Mouse (Mus musculus) 3T3-L1 (cell line): Measurements from ENCODE around the gene Hnrnpdl.

ENCODE experiments used
- DNase-seq: peaks from one replicate; pipeline ENCODE4 v3.0.0-alpha.2; 2015; ENCODE audit warnings: low read depth, low spot score

Gene Hnrnpdl

GRCm38 (mm10) chr5:100005896-100006295 lies 33.6 kb downstream of the Hnrnpdl start:
- no peak for DNase-seq

DNA sequence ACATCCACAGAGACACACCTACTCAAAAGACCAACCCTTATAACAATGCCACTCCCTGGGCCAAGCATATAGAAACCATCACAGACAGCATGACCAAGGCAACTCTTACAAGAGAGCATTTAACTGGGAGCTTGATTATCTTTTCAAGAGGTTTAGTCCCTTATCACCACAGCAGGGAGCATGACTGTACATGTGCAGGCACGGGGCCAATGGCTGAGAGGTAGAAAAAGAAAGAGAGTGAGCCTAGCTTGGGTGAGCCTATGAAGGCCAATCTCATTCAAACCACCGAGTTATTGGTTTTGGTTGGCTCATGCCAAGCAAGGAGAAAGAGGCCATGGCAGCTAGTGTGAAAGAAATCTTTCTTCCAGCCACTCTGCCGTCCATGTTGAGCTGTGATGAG lies 34.0 kb downstream of the Hnrnpdl start:
- DNase-seq, result no peak

GRCm38 (mm10) chr5:100003895-100004294 lies 35.6 kb downstream of the Hnrnpdl start:
- DNase-seq, result no peak

DNA sequence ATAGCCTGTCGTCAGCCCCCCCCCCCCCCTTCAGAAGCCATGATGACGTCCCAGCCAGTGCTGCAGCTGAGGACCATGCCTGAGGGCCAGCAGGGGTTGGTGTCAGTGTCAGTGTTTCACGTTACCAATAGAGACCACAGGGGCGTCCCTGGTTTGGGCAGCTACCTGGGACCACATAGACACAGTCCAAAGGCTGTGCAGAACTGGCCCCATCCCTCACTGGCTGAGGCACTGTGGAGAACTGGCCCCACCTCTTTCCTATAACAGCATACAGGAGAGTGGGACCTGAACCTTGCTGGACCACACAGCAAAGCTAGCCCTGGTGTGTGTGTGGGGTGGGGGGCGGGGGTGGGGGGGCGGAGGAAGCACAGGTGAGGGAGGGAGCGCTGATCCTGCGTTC lies 39.0 kb downstream of the Hnrnpdl start:
- DNase-seq, result no peak

GRCm38 (mm10) chr5:100000048-100000447 lies 39.4 kb downstream of the Hnrnpdl start:
- DNase-seq, result no peak

- DNase-seq, result no peak
Measured at GRCm38 (mm10) chr5:99994680-99995079, 44.8 kb downstream of the Hnrnpdl start.

GRCm38 (mm10) chr5:99994166-99994565 lies 45.3 kb downstream of the Hnrnpdl start:
- no peak for DNase-seq
